ENCODE assay signal across 18 mouse cellular contexts in the genomic region with DNA sequence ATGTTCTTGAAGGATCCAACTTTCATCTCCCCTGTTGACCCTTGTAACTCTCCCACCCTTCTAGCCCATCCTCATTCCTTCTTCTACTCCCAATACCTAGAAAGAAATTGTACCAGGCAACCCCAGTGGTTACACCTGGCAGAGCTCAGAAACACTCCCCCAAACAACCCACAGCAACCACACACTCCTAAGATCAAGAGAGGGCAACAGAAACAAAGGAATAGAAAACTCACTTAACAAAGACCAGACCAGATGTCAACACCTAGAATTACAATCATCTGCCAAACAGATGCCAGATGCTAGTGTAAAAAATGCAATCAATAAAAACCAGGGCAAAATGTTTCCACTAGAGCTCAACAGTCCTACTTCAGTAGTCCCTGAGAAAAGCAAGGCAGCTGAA.
"Had no signal": no experiment of that assay in that cellular context is flagged by ENCODE, and none has a peak within 500 bp of the region (broad histone marks: within the 10 kb centered on the region; RNA-seq: fewer than 3 reads in every experiment).

No protein-coding gene starts in this region.

- H3K9ac ChIP-seq: liver, embryonic 13.5 days; liver, postnatal 0 days; lung, embryonic 15.5 days; neural tube, embryonic 13.5 days; stomach, embryonic 15.5 days had no signal

- ATAC-seq: inflammation-experienced regulatory T-cells, adult 6 months; liver, postnatal 0 days; midbrain, embryonic 16.5 days had no signal

- H3K27ac ChIP-seq: liver, embryonic 13.5 days; lung, embryonic 15.5 days; macrophage; neural tube, embryonic 13.5 days; stomach, embryonic 15.5 days had no signal

- H3K9me3 ChIP-seq: liver, embryonic 13.5 days; lung, embryonic 15.5 days; megakaryocyte, embryonic 14.5 days; stomach, embryonic 15.5 days had no signal

- DNase-seq: kidney, adult 11 months; kidney, postnatal 10 days; kidney, postnatal 4 days; liver; liver, embryonic 13.5 days; liver, postnatal 0 days; lung, postnatal 14 days; retina, postnatal 1 day; right cerebral cortex, postnatal 4 days; spleen, adult 18-20 months had no signal

- H3K27me3 ChIP-seq: liver, embryonic 13.5 days; lung, embryonic 15.5 days; megakaryocyte, embryonic 14.5 days; neural tube, embryonic 13.5 days; stomach, embryonic 15.5 days had no signal

- H3K4me2 ChIP-seq: liver, embryonic 13.5 days; lung, embryonic 15.5 days; midbrain, embryonic 11.5 days; neural tube, embryonic 13.5 days; stomach, embryonic 15.5 days had no signal

- H3K4me1 ChIP-seq: liver, embryonic 13.5 days; lung, embryonic 15.5 days; megakaryocyte, embryonic 14.5 days; neural tube, embryonic 13.5 days; stomach, embryonic 15.5 days had no signal

- H3K4me3 ChIP-seq: liver, embryonic 13.5 days; lung, embryonic 15.5 days; megakaryocyte, embryonic 14.5 days; neural tube, embryonic 13.5 days; stomach, embryonic 15.5 days had no signal

- H3K36me3 ChIP-seq: liver, embryonic 13.5 days; lung, embryonic 15.5 days; neural tube, embryonic 13.5 days; stomach, embryonic 15.5 days had no signal
